Mouse (Mus musculus) naive thymus-derived CD4-positive, alpha-beta T cell, adult 2 months (primary cell): ENCODE results near the gene Tbcel.

ENCODE experiments used
- DNase-seq: peaks from one replicate; pipeline ENCODE4 v3.0.0-alpha.2; 2011; ENCODE audit warnings: low read depth

Gene Tbcel

GRCm38 (mm10) chr9:42486913-42487312, 20.7 kb downstream of the Tbcel start:
- DNase-seq = no peak

GRCm38 (mm10) chr9:42484667-42485066, 22.9 kb downstream of the Tbcel start:
- DNase-seq = no peak

GRCm38 (mm10) chr9:42482944-42483343, 24.7 kb downstream of the Tbcel start:
- DNase-seq = no peak

- DNase-seq = no peak
These were observed 31.4 kb downstream of the Tbcel start for GRCm38 (mm10) chr9:42476166-42476565.

GRCm38 (mm10) chr9:42474244-42474643, 33.4 kb downstream of the Tbcel start:
- DNase-seq = no peak

GRCm38 (mm10) chr9:42471921-42472747, 35.5 kb downstream of the Tbcel start:
- peak; percentile 94 for DNase-seq

- DNase-seq = peak; percentile 71
These were observed 36.4 kb downstream of the Tbcel start for GRCm38 (mm10) chr9:42471214-42471613.

GRCm38 (mm10) chr9:42469323-42469722, 38.3 kb downstream of the Tbcel start:
- peak; percentile 87 for DNase-seq

- DNase-seq = peak; percentile 15
These were observed 39.2 kb downstream of the Tbcel start for GRCm38 (mm10) chr9:42468360-42468759.

- peak; percentile 45 for DNase-seq
These were observed 40.3 kb downstream of the Tbcel start for GRCm38 (mm10) chr9:42467116-42467815.

GRCm38 (mm10) chr9:42465661-42466091, 41.9 kb downstream of the Tbcel start:
- DNase-seq = peak; percentile 92

GRCm38 (mm10) chr9:42464181-42464580, 43.4 kb downstream of the Tbcel start:
- peak; percentile 42 for DNase-seq

GRCm38 (mm10) chr9:42463220-42463989, 44.2 kb downstream of the Tbcel start:
- DNase-seq = peak; percentile 70

- peak; percentile 13 for DNase-seq
These were observed 44.9 kb downstream of the Tbcel start for GRCm38 (mm10) chr9:42462585-42463219.

- no peak for DNase-seq
These were observed 46.1 kb downstream of the Tbcel start for GRCm38 (mm10) chr9:42461390-42462108.

GRCm38 (mm10) chr9:42460353-42460752, 47.3 kb downstream of the Tbcel start:
- no peak for DNase-seq

- DNase-seq = no peak
These were observed 47.9 kb downstream of the Tbcel start for GRCm38 (mm10) chr9:42459736-42460135.

- peak; percentile 25 for DNase-seq
These were observed 48.7 kb downstream of the Tbcel start for GRCm38 (mm10) chr9:42458741-42459515.

GRCm38 (mm10) chr9:42457501-42457900, 50.1 kb downstream of the Tbcel start:
- DNase-seq = no peak

- no peak for DNase-seq
These were observed 53.2 kb downstream of the Tbcel start for GRCm38 (mm10) chr9:42454364-42454763.
